Mouse (Mus musculus): ENCODE data around the gene Prpf3.
"Not testable (repeated sequence)": the region's sequence is repeated elsewhere in the genome, so short reads cannot be mapped to it uniquely, and the experiment has no call there.

Prpf3 gene

GRCm38 (mm10) chr3:95820046-95821010 is 35.4 kb downstream of the Prpf3 start:
- DNase-seq (ENCODE audit: low spot score) = no peak

- DNase-seq (ENCODE audit: low spot score) = peak; percentile 99
Measured at GRCm38 (mm10) chr3:95819351-95819985, 36.2 kb downstream of the Prpf3 start.

GRCm38 (mm10) chr3:95818571-95819288 is 37.0 kb downstream of the Prpf3 start, which contains the start of gene Rprd2:
Gene Rprd2, minus strand, starts transcription at chr3:95818863.
- DNase-seq (ENCODE audit: low spot score) = peak; percentile 80

GRCm38 (mm10) chr3:95818026-95818511 is 37.6 kb downstream of the Prpf3 start:
- DNase-seq (ENCODE audit: low spot score) = peak; percentile 53

GRCm38 (mm10) chr3:95816681-95817080 is 39.0 kb downstream of the Prpf3 start:
- no peak for DNase-seq (ENCODE audit: low spot score)

GRCm38 (mm10) chr3:95808384-95808783 is 47.3 kb downstream of the Prpf3 start:
- DNase-seq (ENCODE audit: low spot score) = no peak

GRCm38 (mm10) chr3:95807630-95808029 is 48.1 kb downstream of the Prpf3 start:
- not testable (repeated sequence) for DNase-seq (ENCODE audit: low spot score)

- no peak for DNase-seq (ENCODE audit: low spot score)
Measured at GRCm38 (mm10) chr3:95806677-95807076, 49.0 kb downstream of the Prpf3 start.

- no peak for DNase-seq (ENCODE audit: low spot score)
Measured at GRCm38 (mm10) chr3:95803851-95804250, 51.8 kb downstream of the Prpf3 start.

- DNase-seq (ENCODE audit: low spot score) = no peak
Measured at GRCm38 (mm10) chr3:95798756-95799155, 56.9 kb downstream of the Prpf3 start.

- DNase-seq (ENCODE audit: low spot score) = no peak
Measured at GRCm38 (mm10) chr3:95794299-95794698, 61.4 kb downstream of the Prpf3 start.

- DNase-seq (ENCODE audit: low spot score) = no peak
Measured at GRCm38 (mm10) chr3:95793662-95794061, 62.0 kb downstream of the Prpf3 start.

- DNase-seq (ENCODE audit: low spot score) = no peak
Measured at GRCm38 (mm10) chr3:95785501-95785900, 70.2 kb downstream of the Prpf3 start.

Data from ovary, postnatal 36 days (tissue).